Mouse (Mus musculus) embryo, embryonic 11 days (tissue): ENCODE measurements around the gene 4933415F23Rik.

Experiments
- DNase-seq: peaks from one replicate; pipeline ENCODE4 v3.0.0-alpha.2; 2015

The 4933415F23Rik gene

DNA sequence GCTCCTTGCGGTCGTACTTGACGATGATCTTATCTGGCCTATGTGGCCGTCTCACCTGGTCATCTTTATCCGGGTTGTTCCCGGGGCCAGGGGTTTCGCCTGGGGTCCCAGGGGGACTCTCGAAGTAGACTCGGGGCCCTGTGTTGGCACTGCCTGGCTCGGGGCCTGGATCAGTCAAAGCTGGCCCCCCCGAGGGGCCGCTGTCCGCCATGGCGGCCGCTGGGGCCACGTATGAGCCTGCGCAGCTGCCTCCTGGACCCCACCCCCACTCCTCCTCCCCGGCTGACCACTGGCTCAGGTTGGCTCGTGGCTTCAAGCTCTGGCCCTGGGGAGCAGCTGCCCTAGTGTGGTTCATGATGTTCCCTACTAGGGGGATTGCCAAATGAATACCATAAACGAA is at the start of gene 4933415F23Rik:
TSS of gene 4933415F23Rik (minus strand) at position 233 of the 400 bp plus-strand sequence.
- no peak for DNase-seq

DNA sequence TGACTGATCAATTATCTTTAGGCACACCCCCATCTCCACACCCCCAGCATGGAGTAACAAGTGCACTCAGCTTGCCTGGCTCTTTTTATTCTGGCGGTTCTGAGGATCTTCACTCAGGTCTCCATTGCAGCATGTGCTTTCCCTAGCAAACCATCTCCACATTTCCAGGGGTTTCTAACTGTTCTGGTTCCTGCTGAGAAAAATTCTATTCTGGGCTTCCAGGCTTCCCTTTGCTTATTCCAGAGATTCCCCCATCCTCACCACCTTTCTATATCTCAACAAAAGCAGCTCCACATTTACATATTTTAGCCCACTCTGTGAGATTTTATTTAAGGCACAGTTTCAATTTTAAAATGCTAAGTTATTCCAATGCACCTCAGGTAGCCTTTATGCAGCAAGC is 49.7 kb upstream of the 4933415F23Rik start:
- DNase-seq = no peak

DNA sequence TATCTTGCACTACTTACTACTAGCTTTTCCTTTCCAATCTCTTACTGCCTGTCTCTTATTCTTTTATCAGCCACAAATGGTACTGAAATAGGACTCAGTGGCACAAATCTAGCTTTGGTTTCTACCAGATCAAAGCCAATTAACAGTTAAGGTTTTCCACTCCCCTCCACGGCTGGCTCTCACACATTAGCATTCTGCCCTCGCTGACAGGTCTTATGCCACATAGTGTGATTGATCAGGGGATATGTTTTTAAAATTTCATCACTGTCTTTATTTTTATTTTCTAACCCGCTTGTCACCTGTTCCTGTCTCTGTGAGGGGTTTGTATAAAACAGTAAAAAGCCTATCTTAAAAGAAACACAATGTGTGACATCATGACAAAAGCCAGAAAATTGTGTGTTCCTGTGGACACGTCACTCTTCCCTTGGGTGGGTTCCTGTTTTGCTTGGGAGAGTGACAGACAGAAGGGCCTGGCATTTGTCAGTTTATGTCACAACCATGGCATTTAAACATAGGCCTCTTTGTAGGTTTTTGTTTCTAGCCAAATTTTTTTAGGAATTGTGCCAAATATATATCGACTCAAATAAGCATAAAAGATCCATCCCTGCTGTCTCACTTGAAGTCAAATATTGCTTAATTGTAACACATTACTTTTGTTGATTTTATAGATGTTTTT is 44.3 kb upstream of the 4933415F23Rik start:
- DNase-seq = no peak

DNA sequence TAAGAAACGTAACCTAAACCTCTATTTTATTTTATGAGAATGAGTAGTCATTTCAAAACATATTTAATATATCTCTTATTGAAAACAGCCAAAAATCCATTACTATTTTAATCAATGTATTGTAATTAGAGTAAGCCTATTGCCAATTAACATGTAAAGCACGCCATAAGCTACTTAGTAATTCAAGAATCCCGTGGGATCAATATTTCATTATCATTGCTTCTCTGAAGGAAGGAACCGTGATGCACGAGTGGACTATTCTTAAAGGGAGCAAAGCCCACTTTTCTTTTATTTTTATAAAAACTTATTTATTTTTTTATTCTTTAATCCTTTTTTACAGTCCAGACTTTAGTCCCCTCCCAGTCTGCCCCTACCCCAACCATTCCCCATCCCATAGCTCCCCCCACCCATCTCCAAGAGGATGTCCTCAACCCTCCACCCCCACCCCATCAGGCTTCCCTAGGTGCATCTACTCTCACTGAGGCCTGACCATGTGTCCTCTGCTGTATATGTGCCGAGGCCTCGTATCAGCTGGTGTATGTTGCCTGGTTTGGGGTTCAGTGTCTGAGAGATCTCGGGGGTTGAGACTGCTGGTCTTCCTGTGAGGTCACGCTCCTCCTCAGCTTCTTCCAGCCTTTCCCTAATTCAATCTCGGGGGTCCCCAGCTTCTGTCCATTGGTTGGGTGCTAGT is 39.2 kb upstream of the 4933415F23Rik start:
- DNase-seq = no peak

DNA sequence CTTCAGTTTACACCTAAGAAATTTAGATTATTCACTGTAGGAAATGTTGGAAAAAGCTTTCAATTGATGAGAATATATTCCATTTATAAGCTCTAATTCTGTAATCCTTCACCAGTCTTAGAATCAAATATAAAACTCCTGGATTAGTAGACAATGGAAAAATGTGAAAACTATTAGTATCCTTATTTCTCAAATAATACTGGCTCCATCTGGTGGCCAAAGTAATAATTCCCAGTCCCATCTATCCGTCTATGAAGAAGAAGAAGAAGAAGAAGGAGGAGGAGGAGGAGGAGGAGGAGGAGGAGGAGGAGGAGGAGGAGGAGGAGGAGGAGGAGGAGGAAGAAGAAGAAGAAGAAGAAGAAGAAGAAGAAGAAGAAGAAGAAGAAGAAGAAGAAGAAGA is 38.5 kb upstream of the 4933415F23Rik start:
- DNase-seq = peak; percentile 66

DNA sequence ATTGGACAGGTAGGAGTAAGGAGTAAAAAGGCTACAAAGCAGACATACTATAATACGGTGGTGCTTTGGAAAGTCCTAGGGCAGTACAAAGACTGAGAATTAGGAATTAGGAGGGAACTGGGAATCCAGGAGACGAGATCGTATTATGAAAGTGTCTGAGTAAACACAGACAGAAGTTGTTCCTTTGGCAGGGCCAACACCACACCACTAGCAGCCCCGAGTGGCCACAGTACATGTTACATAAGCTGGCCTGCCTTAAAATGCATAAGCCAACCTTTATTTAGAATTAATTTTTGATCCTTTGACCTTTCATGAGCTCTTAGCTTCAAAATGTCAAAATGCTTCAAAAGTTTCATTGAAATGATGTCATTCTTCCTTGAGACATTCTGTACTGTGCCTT is 18.8 kb upstream of the 4933415F23Rik start:
- no peak for DNase-seq

DNA sequence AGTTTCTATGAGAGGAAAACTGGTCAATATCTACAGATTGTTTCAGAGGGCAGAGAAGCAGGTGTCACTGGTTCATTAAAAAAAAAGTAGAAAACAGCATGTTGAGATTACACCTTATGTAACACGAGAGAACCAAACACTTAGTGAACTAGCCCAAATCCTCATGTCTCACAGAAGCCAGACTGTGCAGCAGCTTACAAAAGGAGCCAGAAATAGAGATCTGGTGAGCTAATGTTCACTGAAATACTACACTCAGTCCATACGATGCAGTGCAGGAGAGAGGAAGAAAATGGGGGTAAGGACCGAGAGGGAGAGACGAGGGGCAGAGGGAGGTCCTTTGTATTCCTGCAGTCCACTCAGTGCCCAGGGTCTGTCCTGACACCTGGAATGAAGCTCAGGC is 17.4 kb upstream of the 4933415F23Rik start:
- DNase-seq = no peak

DNA sequence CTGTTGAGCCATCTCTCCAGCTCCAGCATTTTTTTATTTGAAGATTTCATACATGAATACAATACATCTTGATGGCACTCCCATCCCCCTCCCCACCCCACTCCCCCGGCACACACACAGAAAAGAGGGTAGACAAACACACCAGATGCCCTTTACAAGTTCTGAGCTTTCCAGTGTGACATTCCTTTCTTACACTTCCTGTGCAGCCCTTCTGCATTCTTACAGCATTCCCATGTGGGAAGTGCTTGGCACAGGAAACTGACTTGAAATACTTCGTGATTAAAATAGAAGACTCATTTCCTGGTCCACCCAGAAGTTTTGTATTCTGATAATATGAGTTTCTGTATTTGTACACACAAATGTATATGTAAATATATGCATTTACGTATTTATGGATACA is 15.4 kb upstream of the 4933415F23Rik start:
- DNase-seq = no peak

DNA sequence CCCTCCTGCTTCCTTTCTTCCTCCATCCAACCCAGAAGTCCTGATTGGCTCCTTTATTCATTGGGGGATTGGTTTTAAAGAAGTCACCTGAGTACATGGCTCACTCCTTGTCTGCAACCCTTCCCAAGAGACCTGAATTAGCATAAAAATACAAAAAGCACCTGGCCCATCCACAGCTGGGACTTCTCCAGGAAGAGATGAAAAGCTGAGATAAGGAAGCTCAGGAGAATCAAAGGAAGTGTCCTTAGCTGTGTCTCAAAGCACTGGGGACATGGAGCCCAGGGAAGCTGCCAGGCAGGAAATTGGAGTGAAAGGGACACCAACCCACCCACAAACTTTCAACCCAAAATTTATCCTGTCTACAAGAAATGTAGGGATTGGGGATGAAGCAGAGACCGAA is 7.1 kb upstream of the 4933415F23Rik start:
- DNase-seq = no peak

DNA sequence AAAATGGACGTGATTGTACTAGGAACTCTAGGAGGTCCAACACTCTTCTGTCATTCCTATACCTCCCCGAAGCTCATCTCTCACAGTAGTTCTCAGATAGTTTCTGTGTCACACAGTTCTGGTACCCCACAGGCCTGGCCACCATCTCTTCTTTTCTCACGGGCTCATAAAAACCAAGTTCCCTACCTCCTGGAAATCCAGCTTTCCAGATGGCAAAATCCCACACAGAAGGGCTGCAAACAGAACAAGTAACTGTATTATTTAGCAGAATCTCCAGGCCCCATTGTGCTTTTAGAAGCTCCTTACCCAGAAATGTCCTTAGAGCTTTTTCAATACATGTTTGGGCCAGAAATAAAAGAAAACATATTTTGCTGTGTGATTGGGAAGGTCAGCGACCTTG is 828 bp upstream of the 4933415F23Rik start:
- no peak for DNase-seq

DNA sequence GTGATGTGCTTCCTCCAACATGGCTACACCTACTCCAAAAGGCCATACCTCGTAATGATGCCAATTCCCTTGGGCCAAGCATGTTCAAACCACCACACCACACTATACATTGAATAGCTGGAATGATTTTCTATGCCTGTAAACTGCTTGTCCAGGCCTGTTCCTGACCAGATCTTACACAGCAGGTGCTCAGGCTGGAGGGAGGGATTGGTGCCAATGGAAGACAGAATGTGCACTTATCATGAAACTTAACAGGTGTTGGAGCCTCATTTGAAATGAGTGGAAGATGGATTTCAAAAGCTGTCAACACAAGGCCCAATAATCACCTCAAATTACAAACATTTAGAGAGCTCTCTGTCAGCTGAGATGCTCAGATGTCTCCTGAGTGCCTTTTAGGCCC is 2.3 kb downstream of the 4933415F23Rik start:
- DNase-seq = no peak

DNA sequence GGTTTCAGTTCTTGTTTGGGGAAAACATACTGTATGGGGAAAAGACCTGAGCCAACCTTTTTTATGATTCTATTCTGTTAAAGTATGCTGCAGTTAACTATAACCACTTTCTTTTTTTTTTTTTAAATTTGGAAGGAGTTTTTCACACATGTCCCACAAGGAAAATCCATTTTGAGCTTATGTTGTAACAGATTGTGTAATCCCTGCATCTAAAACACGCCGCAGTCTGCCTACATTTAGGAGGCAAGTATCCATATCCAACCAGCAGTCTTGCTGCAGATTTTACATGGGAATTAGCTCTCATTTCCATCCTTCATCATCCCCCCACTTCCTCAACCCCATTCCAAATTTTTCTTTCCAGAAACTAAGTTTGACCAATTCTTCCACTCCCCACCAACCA is 3.6 kb downstream of the 4933415F23Rik start:
- DNase-seq = no peak

DNA sequence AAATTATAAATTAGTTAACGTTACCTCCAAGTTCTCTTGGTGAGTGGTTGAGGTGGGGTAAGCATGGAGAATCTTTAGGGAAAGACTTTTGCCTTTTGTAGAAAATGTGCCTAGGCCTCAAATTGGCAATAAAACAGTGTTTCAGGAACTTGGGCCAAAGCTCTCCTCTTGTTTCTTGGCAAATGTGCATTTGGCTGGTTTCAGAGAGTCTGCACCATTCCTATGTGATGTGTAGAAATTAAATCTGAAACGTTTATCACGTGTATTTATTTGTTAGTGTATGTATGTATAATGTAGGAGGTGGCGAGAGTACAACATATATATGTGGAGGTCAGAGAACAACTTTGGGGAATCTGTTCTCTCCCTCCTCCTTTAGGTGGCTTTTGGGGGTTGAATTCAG is 4.1 kb downstream of the 4933415F23Rik start:
- DNase-seq = no peak

DNA sequence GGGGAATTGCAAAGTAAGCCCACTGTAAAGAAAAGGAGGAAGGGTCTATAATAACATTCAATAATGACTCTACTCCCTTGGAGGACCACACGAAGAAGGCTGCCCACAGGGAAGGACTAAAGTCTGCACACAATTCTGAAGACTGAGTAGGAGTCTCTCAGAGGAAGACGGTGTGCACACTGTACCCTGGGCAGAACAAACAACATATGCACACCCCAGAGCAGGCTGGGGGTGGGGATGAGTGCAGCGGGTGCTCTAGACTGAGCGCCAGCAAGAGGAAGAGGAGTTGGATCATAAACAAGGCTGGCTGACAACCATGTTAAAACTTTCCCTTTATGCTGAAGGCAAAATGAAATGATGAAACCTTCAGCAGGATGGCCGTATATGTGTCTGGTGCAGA is 34.3 kb downstream of the 4933415F23Rik start:
- no peak for DNase-seq

DNA sequence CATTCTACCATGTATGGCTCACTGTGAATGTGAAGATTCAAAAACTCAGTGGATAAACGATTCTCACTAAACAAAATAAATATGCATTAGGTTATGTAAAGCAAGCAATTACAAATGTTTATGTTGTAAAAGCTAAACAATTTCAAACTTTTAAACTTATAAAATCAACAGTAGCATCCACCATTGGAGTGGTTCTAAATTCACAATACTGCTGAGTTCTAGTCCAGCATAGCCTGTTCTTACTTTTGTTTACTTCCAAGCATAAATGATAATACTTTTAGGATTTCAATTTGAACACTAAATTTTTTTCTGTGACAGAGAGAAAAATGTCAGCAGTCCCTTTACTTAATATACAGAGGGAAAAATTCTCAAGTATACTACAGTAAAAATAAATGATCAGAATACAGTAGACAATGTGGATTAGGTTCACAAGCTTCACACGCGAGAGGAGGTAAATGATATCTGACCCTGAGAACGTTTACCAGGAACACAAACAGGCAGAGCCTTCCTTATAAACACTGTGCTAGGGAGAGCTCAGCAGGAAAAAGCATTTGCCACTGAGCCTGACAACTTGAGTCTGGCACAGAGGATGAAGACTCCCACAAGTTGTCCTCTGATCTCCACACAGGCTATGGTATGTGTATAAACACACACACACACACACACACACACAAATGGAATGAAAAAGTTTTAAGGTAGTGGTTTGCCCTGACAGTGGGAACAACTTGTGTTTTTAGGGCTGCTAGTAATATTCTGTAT is 37.2 kb downstream of the 4933415F23Rik start:
- no peak for DNase-seq

DNA sequence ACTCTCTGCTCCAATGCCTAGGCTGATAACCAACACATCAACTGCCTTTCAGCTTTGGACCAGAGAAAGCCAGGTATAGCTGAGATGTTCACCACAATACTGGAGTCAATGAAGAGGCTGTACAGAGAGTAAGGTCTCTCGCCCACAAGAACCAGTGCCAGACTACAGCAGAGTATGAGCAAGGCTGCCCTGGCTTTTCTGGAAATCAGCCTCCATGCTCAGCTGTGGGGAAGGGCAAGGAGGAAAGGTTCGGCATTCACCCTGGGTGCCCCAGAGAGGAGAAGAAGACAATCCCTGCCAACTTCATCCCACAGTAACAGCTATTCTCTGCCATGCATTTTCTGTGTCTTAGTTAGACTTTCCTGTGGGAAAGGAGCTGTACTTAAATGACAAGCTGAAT is 38.1 kb downstream of the 4933415F23Rik start:
- no peak for DNase-seq

DNA sequence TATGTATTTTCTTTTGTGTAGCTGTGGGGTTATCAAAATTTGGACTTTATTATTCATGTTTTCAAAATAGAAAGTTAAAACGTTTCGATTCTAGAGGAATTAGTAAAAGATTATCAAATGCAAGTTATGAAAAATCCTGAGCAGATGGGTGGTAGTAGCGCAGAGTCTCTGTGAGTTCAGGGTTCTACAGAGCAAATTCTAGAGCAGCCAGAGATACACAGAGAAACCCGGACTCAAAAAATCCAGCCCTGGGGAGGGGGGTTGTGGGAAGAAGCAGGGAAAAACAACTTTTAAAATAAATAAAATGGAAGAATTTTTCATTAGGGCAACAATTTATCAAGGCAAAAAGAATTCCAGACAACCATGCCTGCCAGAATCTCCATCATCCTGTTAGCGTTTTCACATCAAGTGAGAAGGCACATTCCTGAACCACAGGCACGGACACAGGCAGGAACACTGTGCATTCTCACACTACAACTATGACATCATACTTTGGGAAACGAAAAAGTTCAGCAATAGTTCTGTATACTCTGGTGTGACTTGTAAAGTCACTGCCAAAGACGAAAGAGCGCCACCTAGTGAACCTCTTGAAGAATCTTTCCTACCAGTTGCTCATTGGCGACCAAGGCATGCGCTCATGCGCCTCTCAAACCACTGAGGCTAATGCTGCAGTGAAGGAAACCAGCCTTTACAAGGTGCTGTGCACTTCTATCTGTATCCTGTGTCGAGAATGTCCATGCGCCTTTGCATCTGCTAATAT is 40.3 kb downstream of the 4933415F23Rik start:
- peak; percentile 90 for DNase-seq

DNA sequence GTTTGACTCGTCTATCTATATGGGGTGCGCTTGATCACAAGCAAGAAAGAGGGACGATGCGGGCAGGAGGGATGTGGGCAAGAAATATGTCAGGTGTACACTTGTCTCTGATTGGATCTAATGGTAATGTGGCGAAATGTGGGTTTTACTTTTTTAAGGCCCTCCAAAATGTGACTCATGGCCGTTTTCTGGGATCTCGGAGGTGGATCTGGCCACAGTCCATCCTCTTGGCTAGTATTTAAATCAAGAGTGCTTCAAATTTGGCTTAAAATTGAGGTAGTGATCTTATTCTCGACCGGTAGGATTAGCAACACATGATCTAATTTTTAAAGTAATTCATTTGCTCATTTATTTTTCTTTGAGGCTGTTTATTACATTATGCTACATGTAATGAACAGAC is 42.0 kb downstream of the 4933415F23Rik start:
- no peak for DNase-seq
